ENCODE assay signal across 9 mouse cellular contexts in genomic region chr2:113823909-113824308, GRCm38 (mm10). TPM values are rescaled to one million over a fixed set of nuclear protein-coding genes. Genes with fewer than 3 reads are reported as not detected.
DNase-seq lines count a peak whose midpoint lies in the region; ATAC-seq and TF ChIP-seq lines count a peak whose summit lies in the region.
"Had no signal": no experiment of that assay in that cellular context is flagged by ENCODE, and none has a peak within 500 bp of the region (broad histone marks: within the 10 kb centered on the region; RNA-seq: fewer than 3 reads in every experiment).

No protein-coding gene starts in this region.

- no peak for TF ChIP-seq POLR2A in thymus, adult 2 months (IDR thresholded peaks at IDR 0.05; ENCODE audit: control insufficient read depth, extremely low read depth, insufficient read depth, low read length, poor library complexity)

- peaks cover 2% of the 10 kb centered on the region for H3K4me1 ChIP-seq in thymus, adult 2 months (replicated peaks; ENCODE audit: control insufficient read depth, insufficient read depth, low read length)
- H3K4me1 ChIP-seq in lung, embryonic 14.5 days (ENCODE audit: insufficient read depth): no peaks in the 10 kb centered on the region
- peaks cover 36% of the 10 kb centered on the region for H3K4me1 ChIP-seq in forebrain, embryonic 15.5 days

- no peaks in the 10 kb centered on the region for H3K27me3 ChIP-seq in thymus, adult 2 months (ENCODE audit: control insufficient read depth, insufficient read depth, low read length)
- no peaks in the 10 kb centered on the region for H3K27me3 ChIP-seq in lung, embryonic 14.5 days (ENCODE audit: insufficient read depth, low read length)
- H3K27me3 ChIP-seq in forebrain, embryonic 15.5 days: no peaks in the 10 kb centered on the region
- H3K27me3 ChIP-seq: limb, embryonic 15.5 days had no signal

- no peaks in the 10 kb centered on the region for H3K9me3 ChIP-seq in lung, embryonic 14.5 days (ENCODE audit: low read depth, low read length)
- H3K9me3 ChIP-seq in forebrain, embryonic 15.5 days: no peaks in the 10 kb centered on the region
- H3K9me3 ChIP-seq: limb, embryonic 15.5 days had no signal

- no peak overlapping the region for H3K27ac ChIP-seq in thymus, adult 2 months (ENCODE audit: control insufficient read depth, insufficient read depth, low read length)
- no peak overlapping the region for H3K27ac ChIP-seq in lung, embryonic 14.5 days (ENCODE audit: low read depth)
- no peak overlapping the region for H3K27ac ChIP-seq in forebrain, embryonic 15.5 days (replicated peaks)
- H3K27ac ChIP-seq: limb, embryonic 15.5 days had no signal

- WGBS in thymus, adult 2 months: 0% methylated on average over 2 of the region's 2 CpGs
- WGBS in lung, embryonic 14.5 days: 0% methylated on average over 2 of the region's 2 CpGs
- 0% methylated on average over 2 of the region's 2 CpGs for whole genome bisulfite sequencing in forebrain, embryonic 15.5 days

- peak; percentile 70 for ATAC-seq in common myeloid progenitor, adult 5-6 weeks (replicated peaks; ENCODE audit: low read depth, poor library complexity, severe bottlenecking)
- no peak for ATAC-seq in lung, embryonic 14.5 days (ENCODE audit: insufficient read depth)
- ATAC-seq in forebrain, embryonic 15.5 days (replicated peaks): no peak

- H3K9ac ChIP-seq in lung, embryonic 14.5 days: no peak overlapping the region
- no peak overlapping the region for H3K9ac ChIP-seq in forebrain, embryonic 15.5 days (replicated peaks)
- H3K9ac ChIP-seq: limb, embryonic 15.5 days had no signal

- no peak overlapping the region for H3K4me2 ChIP-seq in lung, embryonic 14.5 days
- H3K4me2 ChIP-seq in forebrain, embryonic 15.5 days (replicated peaks): no peak overlapping the region
- H3K4me2 ChIP-seq: limb, embryonic 15.5 days had no signal

- intact Hi-C loops in heart, postnatal 25 days (cut with DNase I): loop anchor here (5.0 kb wide), 1 partner anchor 327 kb away; no protein-coding TSS in a partner anchor

- TF ChIP-seq CTCF in thymus, adult 2 months (IDR thresholded peaks at IDR 0.05; ENCODE audit: borderline replicate concordance, control insufficient read depth, extremely low read depth, insufficient read depth, low read length, poor library complexity): no peak
- peak; percentile 86 for TF ChIP-seq CTCF in lung, embryonic 14.5 days (IDR thresholded peaks at IDR 0.05; ENCODE audit: low read depth)

- DNase-seq in heart, adult 11 months: peak; percentile 87
- no peak for DNase-seq in heart, postnatal 25 days (ENCODE audit: low spot score)
- DNase-seq in thymus, adult 2 months: peak; percentile 26
- no peak for DNase-seq in thymus, postnatal 36 days
- peak; percentile 81 for DNase-seq in lung, embryonic 14.5 days
- no peak for DNase-seq in spleen, postnatal 14 days (ENCODE audit: low spot score in 2 of 2)

- H3K36me3 ChIP-seq in thymus, adult 2 months (ENCODE audit: control insufficient read depth, insufficient read depth, low read length): no peaks in the 10 kb centered on the region
- no peaks in the 10 kb centered on the region for H3K36me3 ChIP-seq in lung, embryonic 14.5 days (ENCODE audit: insufficient read depth)
- peaks cover 14% of the 10 kb centered on the region for H3K36me3 ChIP-seq in forebrain, embryonic 15.5 days
- H3K36me3 ChIP-seq: limb, embryonic 15.5 days had no signal

- no peak overlapping the region for H3K4me3 ChIP-seq in thymus, adult 2 months (ENCODE audit: control insufficient read depth, insufficient read depth, low read length)
- no peak overlapping the region for H3K4me3 ChIP-seq in lung, embryonic 14.5 days (ENCODE audit: low read depth, low read length)
- no peak overlapping the region for H3K4me3 ChIP-seq in forebrain, embryonic 15.5 days
- H3K4me3 ChIP-seq: limb, embryonic 15.5 days had no signal

RNA-seq across cellular contexts. Expression of gene Scg5, which starts 5.0 kb away (rescaled TPM):
- not detected for total RNA-seq in heart, postnatal 25 days (2021)
- polyA plus RNA-seq in thymus, adult 2 months (2012; rRNA removed): 2.3 TPM in 2 replicates
- 3.7 TPM in 1 of 2 replicates, not detected in the other for total RNA-seq in common myeloid progenitor, adult 5-6 weeks (2017)
- polyA plus RNA-seq in lung, embryonic 14.5 days (2014; fragmentation: Nextera tagmentation; extraction: Ambion mirVana): 0.30 and 0.57 TPM in 2 replicates
- 193 and 207 TPM in 2 replicates for polyA plus RNA-seq in forebrain, embryonic 15.5 days (2015; fragmentation: Nextera tagmentation; extraction: Ambion mirVana)

RNA-seq across cellular contexts. Expression of gene Arhgap11a, which starts 24.6 kb away (rescaled TPM):
- 1 to 10 TPM; 2.0 to 2.2 TPM for total RNA-seq in heart, postnatal 25 days (2021)
- 7.5 and 9.6 TPM in 2 replicates for polyA plus RNA-seq in thymus, adult 2 months (2012; rRNA removed)
- 40.6 and 55.4 TPM in 2 replicates for total RNA-seq in common myeloid progenitor, adult 5-6 weeks (2017)
- 5.2 and 6.0 TPM in 2 replicates for polyA plus RNA-seq in lung, embryonic 14.5 days (2014; fragmentation: Nextera tagmentation; extraction: Ambion mirVana)
- polyA plus RNA-seq in forebrain, embryonic 15.5 days (2015; fragmentation: Nextera tagmentation; extraction: Ambion mirVana): 31.3 and 34.2 TPM in 2 replicates

Comparison
In these comparisons a context has a peak if more than half of its experiments do, and no peak if none do; other contexts are left out.
1. DNase-seq: peak in heart, adult 11 months (single experiment), thymus, adult 2 months (single experiment) and lung, embryonic 14.5 days (single experiment); none in heart, postnatal 25 days (single experiment), thymus, postnatal 36 days (0 of 2) and spleen, postnatal 14 days (0 of 2).
2. RNA of gene Scg5, which starts 5.0 kb away (polyA plus RNA-seq): 193 to 207 TPM in forebrain, embryonic 15.5 days; 2.3 TPM in thymus, adult 2 months and 0.30 to 0.57 TPM in lung, embryonic 14.5 days; every median in the first group is over 10 times any median in the second.